Mouse (Mus musculus): Measurements from ENCODE around the gene Tox4.
"Not testable (repeated sequence)": the region's sequence is repeated elsewhere in the genome, so short reads cannot be mapped to it uniquely, and the experiment has no call there.

Gene Tox4

DNA sequence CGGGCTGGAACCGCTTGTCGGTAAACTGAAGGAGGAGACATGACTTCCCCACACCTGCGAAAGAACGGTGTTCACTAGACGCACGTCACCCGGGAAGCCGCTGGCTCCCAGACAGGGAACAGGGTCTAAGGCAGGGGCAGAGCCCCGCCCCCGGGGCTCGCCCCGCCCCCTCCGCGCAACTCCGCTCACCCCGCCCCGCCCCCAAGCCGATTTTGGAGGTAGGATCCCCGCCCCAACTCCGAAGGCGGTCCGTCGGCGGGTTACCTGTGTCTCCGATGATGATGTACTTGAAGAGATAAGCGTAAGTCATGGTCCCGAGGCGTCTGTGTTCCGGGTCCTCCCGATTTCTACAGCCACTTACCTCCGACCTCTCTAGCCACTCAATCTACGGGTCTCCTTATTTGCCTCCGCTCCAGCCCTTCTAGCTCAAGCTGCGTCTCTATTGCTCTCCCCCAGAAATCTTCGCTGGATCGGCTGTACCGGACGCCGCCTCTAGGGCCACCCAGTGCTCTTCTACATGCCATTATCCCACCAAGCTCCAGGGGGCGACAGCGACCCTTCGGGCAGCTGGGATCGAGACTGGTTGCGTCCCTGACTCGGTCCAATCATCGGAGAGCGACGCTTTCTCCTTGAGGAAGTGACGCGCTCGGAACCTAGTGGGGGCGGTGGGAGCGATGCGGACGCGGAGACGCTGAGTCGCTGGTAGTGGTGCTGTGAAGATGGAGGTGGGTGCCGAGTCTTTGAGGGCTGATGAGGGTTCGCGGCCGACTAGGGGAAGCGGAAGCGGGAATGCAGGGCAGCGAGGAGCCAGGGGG, at the start of gene Tox4, which contains the start of gene Rab2b:
Gene Tox4, plus strand, starts transcription at position 215 of the 815 bp plus-strand sequence.
Gene Rab2b, minus strand, starts transcription at position 614 of the 815 bp plus-strand sequence.
- DNase-seq (ENCODE audit: low spot score), result peak; percentile 99

DNA sequence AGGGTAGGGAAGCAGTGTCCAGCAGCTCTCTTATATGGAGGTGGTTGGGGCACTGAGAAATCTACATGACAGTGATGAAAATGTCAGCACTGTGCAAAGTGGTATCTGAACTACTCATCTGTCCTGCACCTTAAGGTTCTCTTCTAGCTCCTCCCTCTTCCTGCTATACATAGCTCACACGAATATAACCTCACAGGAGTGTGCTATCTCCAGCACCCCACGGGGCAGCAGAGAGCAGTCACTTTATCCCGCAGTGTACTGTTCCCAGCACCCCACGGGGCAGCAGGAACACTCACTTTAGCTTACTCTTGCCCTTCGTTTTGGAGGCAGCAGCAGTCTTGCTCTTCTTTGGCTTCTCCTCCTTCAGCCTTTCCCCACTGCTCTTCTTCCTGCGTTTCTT, 46.7 kb upstream of the Tox4 start:
- no peak for DNase-seq (ENCODE audit: low spot score)

DNA sequence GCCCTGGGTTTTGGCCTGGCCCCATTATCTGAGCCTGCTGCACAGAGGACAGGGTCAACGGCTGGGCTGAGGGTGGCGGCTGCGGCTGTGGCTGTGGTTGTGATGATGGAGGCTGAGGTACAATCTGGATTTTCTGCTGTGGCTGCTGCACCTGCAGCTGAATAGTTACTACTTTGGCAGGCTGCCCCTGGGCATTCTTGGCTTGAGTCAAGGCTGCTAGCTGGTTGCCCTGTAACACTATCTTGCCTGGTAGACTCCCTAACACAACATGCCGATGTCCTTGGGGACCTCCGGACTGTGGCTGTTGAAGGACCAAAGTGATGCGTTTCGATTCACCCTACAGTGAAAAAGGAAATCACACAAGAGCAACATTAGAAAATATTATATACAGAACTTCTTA, 43.8 kb upstream of the Tox4 start:
- DNase-seq (ENCODE audit: low spot score), result no peak

DNA sequence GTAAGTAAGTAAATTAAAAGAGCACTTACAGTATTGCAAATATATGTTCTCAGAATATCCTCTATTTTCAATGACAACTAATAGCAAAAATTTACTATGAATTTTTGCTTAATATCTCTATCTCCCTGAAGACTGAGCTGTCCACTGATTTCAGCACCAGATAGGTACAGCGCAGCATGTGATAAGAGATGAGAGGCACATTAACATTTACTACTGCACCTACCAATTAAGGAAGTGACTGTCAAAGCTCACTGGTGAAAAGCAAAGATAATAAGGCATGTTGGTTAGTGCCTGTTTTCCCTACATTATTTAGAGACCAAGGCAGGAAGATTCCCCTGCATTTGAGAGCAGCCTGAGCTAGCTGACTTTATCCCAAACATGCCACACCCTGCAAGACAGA, 42.7 kb upstream of the Tox4 start:
- DNase-seq (ENCODE audit: low spot score), result no peak

DNA sequence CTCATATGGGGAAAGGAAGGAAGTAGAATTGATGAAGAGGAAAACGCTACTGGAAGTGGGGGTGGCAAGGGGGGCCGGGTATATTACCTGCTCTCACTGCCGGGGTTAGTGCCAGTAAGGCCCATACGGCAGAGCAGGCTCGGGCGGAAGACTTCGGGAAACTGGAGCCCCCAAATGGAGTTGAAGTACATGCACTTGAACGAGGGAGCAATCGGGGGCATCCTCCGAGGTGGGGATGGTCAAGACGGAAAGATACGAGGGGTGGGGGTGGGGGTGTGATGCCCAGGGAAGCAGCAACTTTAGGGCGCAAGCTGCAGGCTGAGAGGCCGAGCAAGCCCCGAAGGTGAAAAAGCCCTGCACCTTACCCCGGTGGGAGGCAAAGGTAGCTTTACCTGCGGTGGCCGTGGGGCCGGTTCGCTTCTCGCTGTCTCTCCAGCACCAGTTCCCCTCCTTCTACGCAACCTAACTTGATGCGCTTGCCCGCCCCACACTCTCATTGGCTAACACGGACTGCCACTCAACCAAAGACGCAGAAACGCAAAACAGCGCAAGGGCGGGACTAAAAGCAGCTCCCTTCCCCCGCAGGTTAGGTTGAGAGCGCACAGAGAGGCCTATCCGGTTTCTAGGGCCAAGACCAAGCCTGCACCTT, 34.8 kb upstream of the Tox4 start:
- peak; percentile 100 for DNase-seq (ENCODE audit: low spot score)

DNA sequence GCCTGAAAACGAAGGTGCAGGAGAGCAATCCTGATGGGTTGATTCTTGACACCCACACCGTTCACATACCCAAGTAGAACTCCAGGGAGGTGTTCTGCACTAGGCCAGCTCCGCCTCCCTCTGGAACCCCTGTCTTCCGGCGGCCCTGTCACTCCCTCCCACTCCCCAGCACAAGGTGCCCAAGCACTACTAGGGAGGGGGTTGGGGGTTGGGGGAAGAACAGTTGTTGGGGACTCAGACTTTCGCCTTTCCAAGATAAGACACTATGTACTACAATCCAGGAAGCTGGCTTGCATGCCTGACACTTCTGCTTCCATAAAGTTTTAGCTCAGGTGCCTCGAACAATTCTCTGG, 34.3 kb upstream of the Tox4 start:
- no peak for DNase-seq (ENCODE audit: low spot score)

DNA sequence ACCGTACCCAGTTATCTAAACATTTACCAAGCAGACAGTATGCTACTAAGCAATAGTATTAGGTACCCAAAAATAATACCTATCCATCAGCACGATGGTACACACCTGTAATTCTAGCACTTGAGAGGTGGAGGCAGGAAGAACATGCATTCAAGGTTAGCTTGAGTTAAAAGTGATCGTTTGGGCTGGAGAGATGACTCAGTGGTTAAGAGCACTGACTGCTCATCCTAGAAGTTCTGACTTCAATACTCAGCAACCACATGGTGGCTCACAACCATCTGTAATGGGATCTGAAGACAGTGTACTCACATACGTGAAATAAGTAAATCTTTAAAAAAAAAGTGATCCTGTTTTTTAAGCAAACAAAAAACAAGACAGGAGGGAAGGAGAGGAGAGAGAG, 32.8 kb upstream of the Tox4 start:
- DNase-seq (ENCODE audit: low spot score), result no peak

DNA sequence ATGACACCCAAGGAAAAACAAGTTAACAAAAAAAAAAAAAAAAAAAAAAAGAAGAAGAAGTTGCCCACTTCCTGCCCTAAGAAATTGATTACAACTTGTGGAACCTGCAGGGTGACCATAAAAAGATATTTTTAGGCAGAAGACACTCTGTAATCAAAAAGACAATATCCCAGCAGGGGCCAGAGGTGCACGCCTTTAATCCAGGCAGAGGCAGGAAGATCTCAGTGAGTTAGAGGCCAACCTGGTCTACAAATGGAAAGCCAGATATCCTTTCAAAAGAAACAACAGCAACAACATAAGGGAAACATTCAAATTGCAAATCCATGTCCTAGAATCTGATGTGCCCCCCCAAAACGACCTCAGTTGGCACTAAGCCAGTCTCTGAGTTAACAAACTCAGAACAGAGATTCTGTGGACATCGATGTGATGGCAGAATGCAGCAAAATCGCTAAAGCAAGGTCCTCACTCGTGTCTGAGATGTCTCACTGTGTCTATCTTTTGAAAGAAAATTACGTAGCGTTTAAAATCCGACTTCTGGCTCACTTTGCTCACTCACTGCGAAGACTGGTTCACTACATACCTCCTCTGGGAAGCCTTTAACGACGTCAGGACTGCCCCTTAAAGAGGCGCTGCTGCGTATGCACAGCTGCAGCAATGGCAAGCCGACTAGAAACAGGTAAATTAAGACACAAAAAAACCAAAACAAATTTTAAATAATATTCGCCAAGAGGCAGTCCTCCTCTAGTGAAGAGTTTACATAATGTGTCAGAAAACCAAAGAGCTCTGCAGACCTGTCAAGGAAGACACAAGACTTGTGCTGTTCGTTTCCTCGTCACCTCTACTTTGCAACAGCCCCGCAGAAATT, 22.4 kb upstream of the Tox4 start:
- peak; percentile 49 for DNase-seq (ENCODE audit: low spot score)

DNA sequence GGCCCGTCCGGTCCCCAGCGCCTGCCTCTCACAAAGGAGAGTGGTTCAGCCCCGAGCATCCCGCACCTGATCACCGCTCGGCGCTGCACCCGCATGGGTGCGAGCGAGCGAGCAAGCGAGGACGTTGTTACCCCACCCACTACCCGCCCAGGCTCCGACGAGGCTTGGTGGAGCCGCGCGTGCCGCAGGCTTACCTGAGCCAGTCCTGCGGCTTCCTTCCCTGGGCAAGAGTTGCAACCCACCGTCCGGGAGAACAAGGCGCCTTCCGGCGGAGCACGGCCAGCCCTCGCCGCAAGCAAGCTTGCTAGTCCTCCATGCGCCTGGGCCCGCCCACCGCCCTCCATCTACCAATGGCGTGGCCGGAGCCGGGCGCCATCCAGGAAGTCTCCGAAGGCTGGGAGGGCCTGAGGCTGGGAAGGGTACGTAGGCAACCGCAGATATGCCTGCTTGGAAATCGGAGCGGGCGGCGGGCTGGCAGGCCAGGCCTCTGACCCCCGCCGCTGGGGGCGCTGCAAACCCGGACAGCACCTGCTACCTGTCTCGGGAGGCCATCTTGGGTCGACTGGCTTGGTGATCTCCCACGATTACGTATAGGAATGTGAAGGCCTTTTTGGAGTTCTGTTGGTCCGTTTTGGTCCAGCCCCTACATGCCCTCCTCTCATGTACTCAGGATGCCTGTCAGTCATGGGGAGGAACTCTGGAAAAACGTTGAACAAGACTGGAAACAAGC, 21.3 kb upstream of the Tox4 start, which contains the start of gene Chd8:
Gene Chd8, minus strand, starts transcription at position 297 of the 730 bp plus-strand sequence.
- peak; percentile 95 for DNase-seq (ENCODE audit: low spot score)

DNA sequence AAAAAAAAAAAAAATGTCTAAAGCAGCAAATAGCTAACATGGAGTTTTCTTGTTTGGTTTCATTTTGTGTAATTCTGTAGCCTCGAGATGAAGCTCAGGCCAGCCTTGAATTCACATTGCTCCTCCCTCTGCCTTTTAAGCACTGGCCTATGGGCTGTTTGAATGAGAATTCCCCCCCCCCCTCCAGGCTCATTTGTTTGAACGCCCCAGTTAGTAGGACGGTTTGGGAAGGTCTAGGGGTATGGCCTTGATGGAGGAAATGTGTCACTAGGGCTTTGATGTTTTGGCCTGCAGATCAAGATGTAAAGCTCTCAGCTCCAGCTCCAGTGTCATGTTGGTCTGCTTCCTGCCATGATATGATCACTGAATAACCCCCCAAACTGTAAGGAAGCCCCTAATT, 6.2 kb upstream of the Tox4 start:
- no peak for DNase-seq (ENCODE audit: low spot score)

DNA sequence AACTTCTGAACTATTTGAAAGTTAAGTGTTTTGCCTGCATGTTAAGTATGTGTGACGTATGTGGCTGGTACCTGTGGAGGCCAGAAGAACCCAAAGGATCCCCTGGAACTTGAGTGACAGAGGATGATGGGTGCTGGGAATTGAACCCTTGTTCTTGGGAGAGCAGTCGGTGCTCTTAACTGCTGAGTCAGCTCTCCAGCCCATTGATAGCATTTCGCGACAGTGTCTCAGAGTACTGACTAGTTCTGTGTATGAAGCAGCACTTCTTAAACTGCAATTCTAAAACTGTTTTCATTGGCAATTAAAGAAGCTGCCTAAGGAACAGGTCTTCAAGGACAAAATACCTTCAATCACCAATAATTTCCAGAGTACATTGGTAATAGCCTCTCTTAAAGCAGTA, 1.7 kb upstream of the Tox4 start:
- DNase-seq (ENCODE audit: low spot score), result no peak

DNA sequence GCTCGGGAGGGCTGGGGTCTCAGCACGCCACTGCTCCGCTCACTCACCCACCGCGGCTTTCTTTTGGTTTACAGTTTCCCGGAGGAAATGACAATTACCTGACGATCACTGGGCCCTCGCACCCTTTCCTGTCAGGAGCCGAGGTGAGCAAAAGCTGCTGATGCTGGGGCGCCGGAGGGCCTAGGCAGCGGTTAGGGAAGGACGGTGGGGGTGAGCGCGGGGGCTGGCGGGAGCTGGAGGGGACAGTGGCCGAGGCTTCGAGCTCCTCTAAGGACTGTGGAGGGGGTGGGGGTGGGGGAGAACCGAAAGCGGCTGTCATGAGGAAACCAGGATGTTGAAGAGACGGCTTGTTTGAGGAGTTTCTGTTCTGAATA, 788 bp downstream of the Tox4 start:
- no peak for DNase-seq (ENCODE audit: low spot score)

DNA sequence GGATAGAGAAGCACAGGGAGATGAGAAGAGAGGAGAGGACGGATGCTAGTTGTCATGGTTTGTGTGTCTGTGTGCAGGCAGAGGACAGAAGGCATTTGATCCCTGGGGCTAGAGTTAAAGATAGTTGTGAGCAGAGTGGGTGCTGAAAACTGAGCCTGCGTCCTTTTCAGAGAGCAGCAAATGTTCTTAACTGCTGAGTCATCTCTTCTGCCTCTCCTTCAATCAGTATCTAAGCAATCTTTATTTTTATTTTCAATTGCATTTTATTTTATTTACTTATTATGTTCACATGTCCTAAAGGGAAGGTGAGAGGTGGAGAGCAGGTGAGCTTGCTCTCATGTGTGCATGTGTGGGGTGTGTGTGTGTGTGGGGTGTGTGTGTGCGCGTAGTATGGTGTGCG, 4.7 kb downstream of the Tox4 start:
- DNase-seq (ENCODE audit: low spot score), result no peak

DNA sequence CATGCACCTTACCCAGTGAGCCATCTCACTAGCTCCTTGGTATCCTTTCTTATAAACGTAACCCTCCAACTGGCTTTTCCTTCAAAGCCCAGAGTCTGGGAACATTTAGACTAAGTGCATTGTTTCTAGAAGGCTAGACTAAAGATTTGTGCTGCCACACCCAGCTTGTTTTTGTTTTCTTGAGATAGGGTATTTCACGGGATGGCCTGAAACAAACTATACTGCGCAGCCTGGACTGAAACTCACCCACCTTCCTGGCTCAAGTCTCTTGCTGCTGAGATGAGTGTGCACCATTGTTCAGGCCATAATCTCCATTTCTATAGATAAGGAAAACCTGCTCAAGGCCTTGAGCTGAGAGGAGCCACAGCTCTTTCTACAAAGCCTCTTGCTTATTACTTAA, 5.2 kb downstream of the Tox4 start:
- no peak for DNase-seq (ENCODE audit: low spot score)

DNA sequence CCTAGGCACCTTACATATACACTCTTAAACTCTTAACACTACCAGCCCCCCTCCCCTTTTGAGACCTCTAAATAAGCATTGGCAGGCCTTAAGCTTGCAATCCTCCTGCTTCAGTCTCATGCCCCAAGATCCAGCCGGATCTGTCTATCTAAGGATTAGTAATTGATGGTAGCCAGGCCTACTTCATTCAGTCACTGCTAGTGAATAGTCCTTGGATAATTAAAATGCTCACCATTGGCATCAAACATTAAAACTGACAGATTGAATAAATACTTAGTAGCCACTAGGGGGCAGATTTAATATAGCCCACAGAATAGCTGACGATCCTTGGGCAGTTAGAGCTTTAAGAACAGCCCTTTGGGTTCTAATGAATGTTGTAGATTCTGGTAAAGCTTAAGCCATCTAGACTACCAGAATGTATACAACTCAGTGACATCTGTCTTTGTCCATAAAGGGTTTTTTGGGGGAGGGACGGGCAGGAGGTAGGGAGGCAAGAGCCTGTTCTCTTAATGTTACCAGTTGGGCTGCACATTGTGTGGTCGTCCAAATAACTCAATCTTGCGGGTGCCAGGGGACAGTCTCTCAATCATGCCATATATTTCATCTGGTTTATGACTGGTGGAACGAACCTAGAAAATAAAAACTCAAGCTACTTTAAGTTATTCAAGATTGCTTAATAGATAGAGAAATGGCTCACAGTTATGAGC, 16.8 kb downstream of the Tox4 start:
- DNase-seq (ENCODE audit: low spot score), result no peak

DNA sequence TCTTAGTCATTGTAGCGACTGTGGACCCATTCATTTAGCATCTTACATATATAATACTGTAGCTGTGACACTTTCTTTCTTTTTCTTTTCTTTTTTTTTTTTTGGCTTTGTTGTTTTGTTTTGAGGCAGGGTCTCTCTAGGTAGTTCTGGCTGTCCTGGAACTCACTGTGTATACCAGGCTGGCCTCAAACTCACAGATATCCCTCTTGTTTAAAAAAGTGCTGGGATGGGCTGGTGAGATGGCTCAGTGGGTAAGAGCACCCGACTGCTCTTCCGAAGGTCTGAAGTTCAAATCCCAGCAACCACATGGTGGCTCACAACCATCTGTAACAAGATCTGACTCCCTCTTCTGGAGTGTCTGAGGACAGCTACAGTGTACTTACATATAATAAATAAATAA, 24.6 kb downstream of the Tox4 start:
- DNase-seq (ENCODE audit: low spot score), result not testable (repeated sequence)

DNA sequence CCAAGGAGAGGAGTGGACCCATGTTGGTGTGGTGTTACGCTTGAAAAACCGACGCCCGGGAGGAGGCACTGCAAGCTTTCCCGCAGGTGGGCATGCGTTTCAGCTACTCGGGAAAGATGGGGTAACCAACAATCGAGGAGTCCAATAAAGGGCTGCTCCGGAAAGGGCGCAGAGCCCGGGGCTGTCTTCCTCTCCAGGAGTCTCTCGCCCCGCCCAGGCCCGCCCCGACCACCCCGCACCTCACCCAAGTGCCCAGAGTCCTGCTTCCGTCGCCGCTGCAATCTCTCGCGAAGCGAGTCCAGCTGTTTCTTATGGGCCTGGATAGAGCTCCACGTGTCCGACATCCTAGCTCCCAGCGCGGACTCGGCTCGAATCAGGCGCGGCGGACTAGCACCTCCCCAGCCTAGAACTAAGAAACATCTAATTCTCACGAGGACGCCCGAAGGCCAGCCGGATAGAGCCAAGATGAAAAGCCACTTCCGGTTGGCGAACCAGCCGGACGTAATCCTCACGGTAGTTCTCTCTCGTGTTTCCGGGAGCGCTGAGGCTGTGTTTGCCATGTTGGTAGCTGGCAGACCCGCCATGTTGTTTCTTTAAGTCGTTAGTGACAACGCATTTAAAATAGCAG, 25.8 kb downstream of the Tox4 start, which contains the start of gene Mettl3:
Gene Mettl3, minus strand, starts transcription at position 485 of the 628 bp plus-strand sequence.
- DNase-seq (ENCODE audit: low spot score), result peak; percentile 89

DNA sequence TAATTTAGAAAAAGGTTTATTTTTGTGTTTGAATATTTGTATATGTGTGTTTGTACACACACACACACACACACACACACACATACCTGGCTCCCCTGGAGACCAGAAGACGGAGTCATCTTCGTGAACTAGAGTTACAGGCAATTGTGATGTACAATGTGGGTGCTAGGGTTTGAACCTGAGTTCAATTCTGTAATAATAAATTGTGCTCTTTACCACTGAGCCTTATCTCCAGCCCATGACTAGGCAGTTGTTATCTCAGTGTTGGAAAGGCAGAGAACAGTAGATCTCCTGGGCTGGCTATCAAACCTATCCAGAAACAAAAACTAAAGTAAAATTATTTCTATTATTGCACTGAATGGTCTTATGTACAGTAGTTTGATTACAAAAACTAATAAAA, 27.2 kb downstream of the Tox4 start:
- peak; percentile 65 for DNase-seq (ENCODE audit: low spot score)

DNA sequence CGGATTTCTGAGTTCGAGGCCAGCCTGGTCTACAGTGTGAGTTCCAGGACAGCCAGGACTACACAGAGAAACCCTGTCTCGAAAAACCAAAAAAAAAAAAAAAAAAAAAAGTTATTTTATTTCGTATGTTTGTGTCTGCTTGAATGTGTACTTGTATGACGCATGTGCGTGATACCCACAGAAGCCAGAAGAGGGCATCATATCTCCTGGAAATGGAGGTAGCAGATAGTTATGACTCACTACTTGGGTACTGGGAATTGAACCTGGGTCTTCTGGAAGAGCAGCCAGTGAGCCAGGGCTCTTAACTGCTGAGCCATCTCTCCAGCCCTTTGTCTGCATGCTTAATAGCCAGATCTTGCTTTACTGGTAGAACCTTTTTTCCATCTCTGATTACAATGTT, 31.4 kb downstream of the Tox4 start:
- not testable (repeated sequence) for DNase-seq (ENCODE audit: low spot score)

DNA sequence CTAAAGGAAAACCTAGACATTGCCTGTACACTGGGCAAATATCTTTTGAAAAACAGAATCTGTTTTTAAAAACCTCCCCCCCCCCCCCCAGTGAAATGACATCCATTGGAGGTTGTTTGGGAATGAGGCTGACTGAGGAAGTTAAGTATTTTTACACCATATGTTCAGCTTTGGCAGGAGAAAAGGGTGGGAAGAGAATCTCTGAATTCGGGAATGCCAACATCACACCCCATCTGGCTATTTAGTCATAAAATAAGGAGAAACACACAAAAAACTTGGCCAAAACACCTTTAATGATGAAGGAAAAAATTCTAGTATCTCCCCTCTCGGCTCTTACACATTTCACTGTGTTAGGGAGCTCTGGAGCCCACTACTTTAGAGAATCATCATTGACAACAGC, 32.0 kb downstream of the Tox4 start:
- no peak for DNase-seq (ENCODE audit: low spot score)
